Mouse (Mus musculus) C2C12 (cell line): Measurements from ENCODE around the gene Nos1. TPM values are rescaled to one million over a fixed set of nuclear protein-coding genes. Genes with fewer than 3 reads are reported as not detected.

Source experiments
- H3K27me3 ChIP-seq: one replicate; pipeline ENCODE4 v1.6.1; 2011; ENCODE audit not compliant: control insufficient read depth, insufficient read depth, insufficient read length
- H3K36me3 ChIP-seq: one replicate; pipeline ENCODE4 v1.6.1; 2011; ENCODE audit not compliant: control insufficient read depth, insufficient read depth
- H3K4me3 ChIP-seq: one replicate; pipeline ENCODE4 v1.5.1; 2011; ENCODE audit warnings: mild to moderate bottlenecking, control low read depth; ENCODE audit not compliant: poor library complexity, insufficient read depth, severe bottlenecking
- H3K79me2 ChIP-seq: one replicate; pipeline ENCODE4 v1.6.1; 2011; ENCODE audit not compliant: control insufficient read depth, insufficient read depth
- H3K79me3 ChIP-seq: one replicate; pipeline ENCODE4 v1.6.1; 2011; ENCODE audit warnings: low read depth, control low read depth
- H3ac ChIP-seq: one replicate; pipeline ENCODE3; 2011; ENCODE audit warnings: low read depth; ENCODE audit not compliant: control insufficient read depth, insufficient read length
- CEBPB ChIP-seq: IDR thresholded peaks from one replicate; pipeline ENCODE4 v1.6.1; 2011; ENCODE audit warnings: low read depth, mild to moderate bottlenecking, control low read depth, moderate library complexity
- CTCF ChIP-seq: IDR thresholded peaks from one replicate; pipeline ENCODE4 v1.5.1; 2011; ENCODE audit not compliant: control insufficient read depth, insufficient read depth, insufficient read length
- FOSL1 ChIP-seq: IDR thresholded peaks from one replicate; pipeline ENCODE4 v1.8.0; 2011; ENCODE audit warnings: mild to moderate bottlenecking, low read length; ENCODE audit not compliant: poor library complexity, insufficient read depth, severe bottlenecking
- MAX ChIP-seq: IDR thresholded peaks from one replicate; pipeline ENCODE4 v1.6.1; 2011; ENCODE audit warnings: mild to moderate bottlenecking, control low read depth
- MYOD1 ChIP-seq: IDR thresholded peaks from one replicate; pipeline ENCODE4 v1.6.1; 2011; ENCODE audit warnings: low read depth; ENCODE audit not compliant: control insufficient read depth, insufficient read length
- MYOG ChIP-seq: IDR thresholded peaks from one replicate; pipeline ENCODE4 v1.6.1; 2011; ENCODE audit not compliant: control insufficient read depth, insufficient read length; ENCODE audit errors: extremely low read depth
- USF1 ChIP-seq: IDR thresholded peaks from one replicate; pipeline ENCODE4 v1.6.1; 2011; ENCODE audit warnings: low read depth, mild to moderate bottlenecking, control low read depth, moderate library complexity
- polyA plus RNA-seq: library from polyadenylated mRNA; unstranded; fragments of >200 nt; fragmentation: generic; extraction: Trizol; gene quantifications from one replicate; pipeline ENCODE4 v1.2.1, GENCODE M21; 2012; ENCODE audit warnings: missing spikeins

Gene Nos1
- polyA plus RNA-seq, 1 experiment, result 0.19 TPM

- Histone ChIP-seq H3K36me3 (no peaks in the 10 kb centered on the region), H3ac (no peak overlapping the region), H3K27me3 (no peaks in the 10 kb centered on the region), H3K4me3 (no peak overlapping the region), H3K79me3 (no peaks in the 10 kb centered on the region), H3K79me2 (no peaks in the 10 kb centered on the region)
- TF ChIP-seq USF1 (no peak), MAX (no peak), CEBPB (no peak), CTCF (no peak), MYOG (no peak), FOSL1 (no peak), MYOD1 (no peak)
Measured at GRCm38 (mm10) chr5:117916906-117917305, 136.1 kb downstream of the Nos1 start.

GRCm38 (mm10) chr5:117921786-117922528, 141.1 kb downstream of the Nos1 start:
- H3K27me3 ChIP-seq, result peaks cover 12% of the 10 kb centered on the region
- no peak overlapping the region for H3K4me3 ChIP-seq
- H3K79me2 ChIP-seq, result no peaks in the 10 kb centered on the region
- no peaks in the 10 kb centered on the region for H3K36me3 ChIP-seq
- no peaks in the 10 kb centered on the region for H3K79me3 ChIP-seq
- TF ChIP-seq USF1 (no peak), CTCF (no peak), FOSL1 (no peak), MYOD1 (no peak), CEBPB (no peak), MAX (no peak), MYOG (no peak)
- H3ac ChIP-seq, result no peak overlapping the region

DNA sequence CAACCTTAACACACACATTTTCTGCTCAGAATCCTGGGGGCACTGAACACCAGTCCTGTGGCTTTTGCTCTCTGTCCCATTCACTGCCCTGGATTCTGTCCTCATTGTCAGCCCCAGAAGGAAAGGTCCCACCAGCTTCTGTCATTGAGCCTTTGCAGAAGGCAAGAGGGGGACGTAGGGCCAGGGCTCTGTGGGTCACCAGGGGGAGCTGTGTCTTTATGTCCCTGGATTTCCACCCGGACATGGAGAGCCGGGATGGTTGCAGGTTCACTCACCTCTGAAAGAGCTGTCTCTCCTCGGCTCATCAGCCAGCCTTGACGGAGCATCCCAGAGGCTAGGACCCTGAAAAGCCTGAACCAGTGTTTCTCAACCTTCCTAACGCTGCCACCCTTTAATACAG, 142.9 kb downstream of the Nos1 start:
- Histone ChIP-seq H3K79me2 (no peaks in the 10 kb centered on the region), H3K4me3 (no peak overlapping the region), H3K36me3 (no peaks in the 10 kb centered on the region), H3ac (no peak overlapping the region), H3K27me3 (peaks cover 12% of the 10 kb centered on the region), H3K79me3 (no peaks in the 10 kb centered on the region)
- no peak for TF ChIP-seq CEBPB
- no peak for TF ChIP-seq MAX
- TF ChIP-seq MYOD1, result no peak
- no peak for TF ChIP-seq USF1
- no peak for TF ChIP-seq FOSL1
- no peak for TF ChIP-seq CTCF
- no peak for TF ChIP-seq MYOG

DNA sequence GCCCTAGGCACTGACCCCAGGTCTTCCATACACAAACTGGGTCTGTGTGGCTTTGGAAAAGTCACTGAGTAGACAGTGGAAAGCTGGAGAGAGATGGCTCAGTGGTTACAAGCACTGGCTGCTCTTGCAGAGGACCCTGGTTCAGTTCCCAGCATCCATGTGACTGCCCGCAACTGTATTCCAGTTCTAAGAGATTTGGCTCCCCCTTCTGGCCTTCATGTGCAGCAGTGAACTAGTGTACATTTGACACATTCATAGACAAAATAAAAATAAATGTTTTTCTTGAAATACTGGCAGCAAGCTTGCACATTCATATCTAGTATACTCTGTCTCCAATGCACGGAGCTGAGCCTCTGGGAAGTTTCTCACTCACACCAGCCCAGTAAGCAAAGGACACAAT, 147.7 kb downstream of the Nos1 start:
- H3K79me2 ChIP-seq, result no peaks in the 10 kb centered on the region
- no peak overlapping the region for H3ac ChIP-seq
- no peak overlapping the region for H3K4me3 ChIP-seq
- TF ChIP-seq CEBPB (no peak), MYOG (no peak), USF1 (no peak), MYOD1 (no peak), FOSL1 (no peak), CTCF (no peak)
- no peaks in the 10 kb centered on the region for H3K36me3 ChIP-seq
- H3K79me3 ChIP-seq, result no peaks in the 10 kb centered on the region
- peaks cover 26% of the 10 kb centered on the region for H3K27me3 ChIP-seq

DNA sequence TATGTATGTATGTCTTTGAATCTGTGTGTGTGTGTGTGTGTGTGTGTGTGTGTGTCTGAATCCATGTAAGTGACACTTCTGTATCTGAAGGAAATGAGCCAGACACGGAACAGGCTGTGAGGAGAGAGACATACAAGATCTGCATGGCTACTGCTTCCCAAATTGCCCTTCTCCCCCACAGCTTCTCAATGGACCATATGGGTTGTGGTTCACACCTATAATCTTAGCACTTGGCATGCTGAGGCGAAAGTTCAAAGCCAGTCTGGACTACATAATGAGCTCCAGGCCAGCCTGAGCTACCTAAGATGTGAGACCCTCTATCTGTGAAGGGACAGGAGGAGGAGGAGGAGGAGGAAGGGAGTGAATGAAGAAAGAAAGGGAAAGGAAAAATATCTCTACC, 151.4 kb downstream of the Nos1 start:
- Histone ChIP-seq H3ac (no peak overlapping the region), H3K79me3 (no peaks in the 10 kb centered on the region), H3K79me2 (no peaks in the 10 kb centered on the region), H3K36me3 (no peaks in the 10 kb centered on the region), H3K27me3 (peaks cover 26% of the 10 kb centered on the region), H3K4me3 (no peak overlapping the region)
- TF ChIP-seq MAX (no peak), MYOG (no peak), CEBPB (no peak), MYOD1 (no peak), FOSL1 (no peak), USF1 (no peak)

DNA sequence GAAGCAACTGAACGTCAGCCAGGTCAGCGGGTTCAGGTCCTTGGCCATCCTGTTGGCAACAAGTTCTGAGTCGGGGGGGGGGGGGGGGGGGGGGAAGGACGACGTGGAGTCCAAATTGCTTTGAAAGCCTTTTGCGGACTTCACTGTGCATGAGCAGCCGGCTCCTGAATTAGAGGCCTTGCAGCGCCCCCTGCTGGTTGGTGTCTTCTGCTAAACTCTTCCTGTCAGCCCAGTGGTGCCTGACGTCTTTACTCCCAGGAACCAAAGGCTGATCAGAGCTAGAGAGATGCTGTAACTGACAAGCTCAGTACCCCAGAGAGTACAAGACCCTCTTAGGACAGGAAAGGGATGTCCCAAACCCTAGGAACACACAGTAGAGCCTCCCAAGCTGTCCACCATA, 152.0 kb downstream of the Nos1 start:
- H3K79me3 ChIP-seq, result no peaks in the 10 kb centered on the region
- no peak for TF ChIP-seq MYOD1
- no peak for TF ChIP-seq CEBPB
- TF ChIP-seq FOSL1, result no peak
- TF ChIP-seq CTCF, result peak; percentile 59

More for the DNA sequence above, 152.0 kb downstream of the Nos1 start:
- peaks cover 26% of the 10 kb centered on the region for H3K27me3 ChIP-seq
- H3ac ChIP-seq, result no peak overlapping the region
- no peaks in the 10 kb centered on the region for H3K36me3 ChIP-seq
- no peaks in the 10 kb centered on the region for H3K79me2 ChIP-seq
- H3K4me3 ChIP-seq, result no peak overlapping the region
